In the genomic region with DNA sequence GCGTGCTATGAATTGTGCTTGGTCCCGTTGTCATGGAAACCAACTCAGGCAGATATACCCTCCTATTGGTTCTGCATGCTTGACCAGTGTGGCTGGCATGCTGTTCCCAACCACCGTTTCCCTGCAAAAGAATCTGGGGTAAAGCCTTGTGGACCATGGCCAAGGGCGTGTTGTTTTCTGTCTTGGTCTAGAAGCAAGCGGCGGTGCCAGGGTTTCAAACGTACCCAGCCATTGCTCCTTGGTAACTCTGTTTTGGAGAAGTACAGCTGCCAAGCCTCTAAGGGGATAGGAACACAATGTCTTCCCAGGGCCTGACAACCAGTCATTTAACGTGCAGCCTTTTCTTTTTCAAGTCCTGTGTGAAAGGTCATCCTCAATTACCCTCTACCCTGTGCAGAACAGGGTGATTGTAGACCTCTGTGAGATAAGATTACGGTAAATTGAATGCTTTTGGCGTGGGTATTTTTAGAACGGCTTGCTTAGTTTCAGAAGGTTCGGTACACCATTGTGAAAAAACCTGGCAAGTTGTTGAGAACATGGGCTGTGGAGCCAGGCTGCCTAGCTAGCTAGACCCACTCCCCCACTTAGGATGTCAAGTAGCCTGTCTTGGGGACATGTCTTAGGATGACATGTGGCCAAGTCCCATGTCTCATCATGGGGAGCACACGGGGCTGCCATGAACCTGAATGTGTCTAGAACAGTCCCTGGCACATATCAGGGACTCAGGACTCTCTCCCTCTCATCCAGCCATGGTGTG, we compare ENCODE assay signal across 10 mouse cellular contexts. TPM values are rescaled to one million over a fixed set of nuclear protein-coding genes. Genes with fewer than 3 reads are reported as not detected.
DNase-seq lines count a peak whose midpoint lies in the region; TF ChIP-seq lines count a peak whose summit lies in the region.
"Had no signal": no experiment of that assay in that cellular context is flagged by ENCODE, and none has a peak within 500 bp of the region (broad histone marks: within the 10 kb centered on the region; RNA-seq: fewer than 3 reads in every experiment).

No protein-coding gene starts in this region.

- H3K4me1 ChIP-seq in heart, embryonic 10.5 days: peaks cover 38% of the 10 kb centered on the region
- H3K4me1 ChIP-seq in MEL (ENCODE audit: control insufficient read depth in 1 of 2, insufficient read depth in 2 of 2, low read length in 2 of 2): peaks cover 11 to 33% of the 10 kb centered on the region in 2 experiments

- H3K27me3 ChIP-seq in heart, embryonic 10.5 days (ENCODE audit: insufficient read depth, poor library complexity, severe bottlenecking): peaks cover 40% of the 10 kb centered on the region
- H3K27me3 ChIP-seq in MEL (ENCODE audit: control insufficient read depth in 1 of 2, insufficient read depth in 2 of 2, low read length in 2 of 2): no peaks in the 10 kb centered on the region
- H3K27me3 ChIP-seq: Patski had no signal

- H3K79me2 ChIP-seq in MEL (ENCODE audit: control insufficient read depth, insufficient read depth, low read length, poor library complexity): no peaks in the 10 kb centered on the region

- peak; percentile 97 for DNase-seq in heart, adult 11 months
- DNase-seq in heart, embryonic 10.5 days (ENCODE audit: low spot score): no peak
- no peak for DNase-seq in MEL (ENCODE audit: low read depth, low spot score)
- DNase-seq in gastrocnemius, adult 2 months: peak; percentile 74
- DNase-seq in left cerebral cortex, postnatal 10 days (ENCODE audit: extremely low spot score in 1 of 2, low spot score in 2 of 2): peak; percentile 73 to 78
- DNase-seq in B cell, adult 2 months: no peak
- no peak for DNase-seq in thymus, adult 18-20 months
- DNase-seq in cerebellum, adult 8-10 months: no peak

- H3K36me3 ChIP-seq in heart, embryonic 10.5 days: no peaks in the 10 kb centered on the region
- peaks cover 0 to 22% of the 10 kb centered on the region in 2 experiments; a peak in 2 of 4 replicates for H3K36me3 ChIP-seq in MEL (ENCODE audit: control insufficient read depth in 1 of 2, insufficient read depth in 2 of 2, low read length in 2 of 2)
- H3K36me3 ChIP-seq: midbrain, embryonic 12.5 days had no signal

- TF ChIP-seq CTCF in MEL (IDR thresholded peaks at IDR 0.05 in 2 of 3, conservative IDR thresholded peaks at IDR 0.05 in 1 of 3; ENCODE audit: control insufficient read depth in 1 of 3, insufficient read depth in 1 of 3, low read depth in 2 of 3, low read length in 3 of 3, poor library complexity in 1 of 3, severe bottlenecking in 1 of 3): no peak
- no peak for TF ChIP-seq CTCF in gastrocnemius, adult 2 months (IDR thresholded peaks at IDR 0.05)

- 50% methylated on average over 13 of the region's 13 CpGs for WGBS in heart, embryonic 10.5 days

- TF ChIP-seq RAD21 in MEL (IDR thresholded peaks at IDR 0.05; ENCODE audit: low read depth, low read length): no peak

- intact Hi-C loops in gastrocnemius, adult 2 months (cut with DNase I): no loop called here
- intact Hi-C loops in left cerebral cortex, postnatal 10 days (cut with DNase I): no loop called here

- H3K9me3 ChIP-seq in heart, embryonic 10.5 days: no peaks in the 10 kb centered on the region
- no peaks in the 10 kb centered on the region for H3K9me3 ChIP-seq in MEL (replicated peaks; ENCODE audit: insufficient read depth, low read length)
- H3K9me3 ChIP-seq: midbrain, embryonic 12.5 days had no signal

- H3K4me3 ChIP-seq in heart, embryonic 10.5 days: no peak overlapping the region
- H3K4me3 ChIP-seq in MEL (ENCODE audit: control insufficient read depth in 1 of 2, insufficient read depth in 1 of 2, low read depth in 2 of 2, low read length in 2 of 2): no peak overlapping the region
- no peak overlapping the region for H3K4me3 ChIP-seq in gastrocnemius, adult 2 months
- H3K4me3 ChIP-seq: midbrain, embryonic 12.5 days had no signal

- no peak for TF ChIP-seq POLR2A in MEL (IDR thresholded peaks at IDR 0.05; ENCODE audit: control insufficient read depth in 1 of 2, insufficient read depth in 1 of 2, low read depth in 1 of 2, low read length in 2 of 2, poor library complexity in 1 of 2)

- TF ChIP-seq EP300 in MEL (IDR thresholded peaks at IDR 0.05; ENCODE audit: low read depth in 1 of 2, low read length in 2 of 2): no peak

- no peak overlapping the region for H3K27ac ChIP-seq in heart, embryonic 10.5 days
- H3K27ac ChIP-seq in MEL (ENCODE audit: control insufficient read depth, low read depth, low read length): peak overlapping the region; percentile 7; the same call in 1 of the 2 replicates
- peak overlapping the region; percentile 16 for H3K27ac ChIP-seq in gastrocnemius, adult 2 months
- H3K27ac ChIP-seq: midbrain, embryonic 12.5 days had no signal

- H3K9ac ChIP-seq in MEL (ENCODE audit: control insufficient read depth, low read depth, low read length, poor library complexity, severe bottlenecking): peak overlapping the region; percentile 14; the same call in 1 of the 2 replicates
- H3K9ac ChIP-seq: midbrain, embryonic 12.5 days had no signal

TF ChIP-seq in MEL, 35 proteins besides CTCF, POLR2A, EP300 and RAD21:
- TF ChIP-seq GATA1 (IDR thresholded peaks at IDR 0.05; ENCODE audit: low read depth, low read length) (peak; percentile 31; the same call in 1 of the 2 replicates), E2F4 (IDR thresholded peaks at IDR 0.05; ENCODE audit: borderline replicate concordance, low read depth, low read length) (no peak), MEF2A (IDR thresholded peaks at IDR 0.05; ENCODE audit: extremely low read depth, insufficient replicate concordance, low read depth, low read length, poor library complexity, severe bottlenecking) (peak; percentile 32; the same call in 1 of the 2 replicates), ETS1 (IDR thresholded peaks at IDR 0.05; ENCODE audit: low read depth, low read length) (peak; percentile 16; the same call in 1 of the 2 replicates), TAL1 (IDR thresholded peaks at IDR 0.05; ENCODE audit: low read length) (no peak), NRF1 (IDR thresholded peaks at IDR 0.05; ENCODE audit: insufficient read depth, low read depth, low read length, poor library complexity, severe bottlenecking) (no peak), TBP (IDR thresholded peaks at IDR 0.05; ENCODE audit: low read depth, low read length) (no peak), MAX (IDR thresholded peaks at IDR 0.05; ENCODE audit: low read length) (no peak)

RNA-seq across cellular contexts. Expression of gene Mt1, which starts 10.6 kb away (rescaled TPM):
- polyA plus RNA-seq in heart, embryonic 10.5 days (2016; fragmentation: Nextera tagmentation; extraction: Ambion mirVana): 361 and 393 TPM in 2 replicates
- total RNA-seq in MEL (2012; rRNA removed): 1,017 and 1,342 TPM in 2 replicates
- 1,000 to 10,000 TPM; 1,189 to 2,940 TPM for polyA plus RNA-seq in MEL (2012; ENCODE audit: insufficient read depth in 1 of 2, insufficient read length in 2 of 2, low read depth in 1 of 2, low replicate concordance in 2 of 2, missing spikeins in 1 of 2)
- total RNA-seq in gastrocnemius, adult 2 months (2021): 100 to 1,000 TPM; 120 to 127 TPM
- total RNA-seq in left cerebral cortex, postnatal 10 days (2021): 100 to 1,000 TPM in 1 of 2 experiments, 10 to 100 TPM in 1; 80.3 to 200 TPM

RNA-seq across cellular contexts. Expression of gene Mt2, which starts 17.0 kb away (rescaled TPM):
- 86.3 and 113 TPM in 2 replicates for polyA plus RNA-seq in heart, embryonic 10.5 days (2016; fragmentation: Nextera tagmentation; extraction: Ambion mirVana)
- total RNA-seq in MEL (2012; rRNA removed): 469 and 780 TPM in 2 replicates
- 1,000 to 10,000 TPM in 1 of 2 experiments, not detected in 1; 2,013 TPM for polyA plus RNA-seq in MEL (2012; ENCODE audit: insufficient read depth in 1 of 2, insufficient read length in 2 of 2, low read depth in 1 of 2, low replicate concordance in 2 of 2, missing spikeins in 1 of 2)
- total RNA-seq in gastrocnemius, adult 2 months (2021): 100 to 1,000 TPM; 103 to 148 TPM
- total RNA-seq in left cerebral cortex, postnatal 10 days (2021): 100 to 1,000 TPM in 1 of 2 experiments, 10 to 100 TPM in 1; 63.5 to 266 TPM

RNA-seq across cellular contexts. Expression of gene Nup93, which starts 24.9 kb away (rescaled TPM):
- 98.2 and 118 TPM in 2 replicates for polyA plus RNA-seq in heart, embryonic 10.5 days (2016; fragmentation: Nextera tagmentation; extraction: Ambion mirVana)
- total RNA-seq in MEL (2012; rRNA removed): 71.6 and 75.5 TPM in 2 replicates
- polyA plus RNA-seq in MEL (2012; ENCODE audit: insufficient read depth in 1 of 2, insufficient read length in 2 of 2, low read depth in 1 of 2, low replicate concordance in 2 of 2, missing spikeins in 1 of 2): 100 to 1,000 TPM; 110 to 292 TPM
- 10 to 100 TPM in 1 of 2 experiments, 1 to 10 TPM in 1; 8.6 to 12.4 TPM for total RNA-seq in gastrocnemius, adult 2 months (2021)
- total RNA-seq in left cerebral cortex, postnatal 10 days (2021): 10 to 100 TPM; 49.1 to 51.0 TPM

RNA-seq across cellular contexts. Expression of gene Mt3, which starts 37.0 kb away (rescaled TPM):
- 10.6 and 15.7 TPM in 2 replicates for polyA plus RNA-seq in heart, embryonic 10.5 days (2016; fragmentation: Nextera tagmentation; extraction: Ambion mirVana)
- not detected in 2 replicates for total RNA-seq in MEL (2012; rRNA removed)
- polyA plus RNA-seq in MEL (2012; ENCODE audit: insufficient read depth in 1 of 2, insufficient read length in 2 of 2, low read depth in 1 of 2, low replicate concordance in 2 of 2, missing spikeins in 1 of 2): not detected
- total RNA-seq in gastrocnemius, adult 2 months (2021): 1 to 10 TPM; 1.6 to 2.7 TPM
- total RNA-seq in left cerebral cortex, postnatal 10 days (2021): 100 to 1,000 TPM; 452 to 527 TPM
- polyA plus RNA-seq: Patski had no signal

RNA-seq across cellular contexts. Expression of gene Mt4, which starts 52.5 kb away (rescaled TPM):
- polyA plus RNA-seq in heart, embryonic 10.5 days (2016; fragmentation: Nextera tagmentation; extraction: Ambion mirVana): not detected in 2 replicates
- total RNA-seq in MEL (2012; rRNA removed): not detected in 2 replicates
- not detected for polyA plus RNA-seq in MEL (2012; ENCODE audit: insufficient read depth in 1 of 2, insufficient read length in 2 of 2, low read depth in 1 of 2, low replicate concordance in 2 of 2, missing spikeins in 1 of 2)
- total RNA-seq in gastrocnemius, adult 2 months (2021): not detected
- not detected for total RNA-seq in left cerebral cortex, postnatal 10 days (2021)
- polyA plus RNA-seq: midbrain, embryonic 12.5 days; Patski had no signal

Comparison
In these comparisons a context has a peak if more than half of its experiments do, and no peak if none do; other contexts are left out.
1. DNase-seq: peak in heart, adult 11 months (single experiment), gastrocnemius, adult 2 months (single experiment) and left cerebral cortex, postnatal 10 days (2 of 2); none in heart, embryonic 10.5 days (single experiment), MEL (single experiment), B cell, adult 2 months (0 of 2), thymus, adult 18-20 months (0 of 2) and cerebellum, adult 8-10 months (single experiment).